Mouse (Mus musculus): Measurements from ENCODE around the gene Dusp3. TPM values are rescaled to one million over a fixed set of nuclear protein-coding genes. Genes with fewer than 3 reads are reported as not detected.
A peak's percentile ranks its signal among the peaks of the same experiment; 100 is the strongest.

Gene Dusp3
- total RNA-seq (2021), result 100 to 1,000 TPM; 121 to 127 TPM
- long read RNA-seq, full-length matches to known transcripts, result 18 of 74 reads
- long read RNA-seq, partial matches to known transcripts, result 1 of 74 reads
- long read RNA-seq, other reads (novel, unspliced or antisense), result 55 of 74 reads

GRCm38 (mm10) chr11:101986913-101987312, at the start of gene Dusp3:
Gene Dusp3, minus strand, starts transcription at chr11:101987013.
- DNase-seq (ENCODE audit: low spot score in 2 of 2), result no peak

- DNase-seq (ENCODE audit: low spot score in 2 of 2), result no peak
Observed at GRCm38 (mm10) chr11:102036336-102036735, 49.5 kb upstream of the Dusp3 start.

GRCm38 (mm10) chr11:102035456-102035960, 48.7 kb upstream of the Dusp3 start:
- no peak for DNase-seq (ENCODE audit: low spot score in 2 of 2)

- peak; percentile 62 to 65 for DNase-seq (ENCODE audit: low spot score in 2 of 2)
Observed at GRCm38 (mm10) chr11:102034887-102035286, 48.1 kb upstream of the Dusp3 start.

- DNase-seq (ENCODE audit: low spot score in 2 of 2), result no peak
Observed at GRCm38 (mm10) chr11:102033055-102033591, 46.3 kb upstream of the Dusp3 start.

- DNase-seq (ENCODE audit: low spot score in 2 of 2), result no peak
Observed at GRCm38 (mm10) chr11:102031149-102031548, 44.3 kb upstream of the Dusp3 start.

GRCm38 (mm10) chr11:102029966-102030365, 43.2 kb upstream of the Dusp3 start:
- DNase-seq (ENCODE audit: low spot score in 2 of 2), result no peak

GRCm38 (mm10) chr11:102029304-102029703, 42.5 kb upstream of the Dusp3 start:
- no peak for DNase-seq (ENCODE audit: low spot score in 2 of 2)

- DNase-seq (ENCODE audit: low spot score in 2 of 2), result no peak
Observed at GRCm38 (mm10) chr11:102028087-102028816, 41.4 kb upstream of the Dusp3 start, which contains the start of gene Mpp3. Gene Mpp3, minus strand, starts transcription at chr11:102028461.

GRCm38 (mm10) chr11:102027361-102028017, 40.7 kb upstream of the Dusp3 start:
- no peak for DNase-seq (ENCODE audit: low spot score in 2 of 2)

GRCm38 (mm10) chr11:102026694-102027360, 40.0 kb upstream of the Dusp3 start:
- peak; percentile 78 to 81 for DNase-seq (ENCODE audit: low spot score in 2 of 2)

GRCm38 (mm10) chr11:102025991-102026660, 39.3 kb upstream of the Dusp3 start:
- DNase-seq (ENCODE audit: low spot score in 2 of 2), result no peak

- no peak for DNase-seq (ENCODE audit: low spot score in 2 of 2)
Observed at GRCm38 (mm10) chr11:102025354-102025753, 38.5 kb upstream of the Dusp3 start.

GRCm38 (mm10) chr11:102024875-102025274, 38.1 kb upstream of the Dusp3 start:
- DNase-seq (ENCODE audit: low spot score in 2 of 2), result no peak

- DNase-seq (ENCODE audit: low spot score in 2 of 2), result no peak
Observed at GRCm38 (mm10) chr11:102024084-102024758, 37.4 kb upstream of the Dusp3 start.

GRCm38 (mm10) chr11:102023406-102023805, 36.6 kb upstream of the Dusp3 start:
- no peak for DNase-seq (ENCODE audit: low spot score in 2 of 2)

GRCm38 (mm10) chr11:102021196-102021595, 34.4 kb upstream of the Dusp3 start:
- DNase-seq (ENCODE audit: low spot score in 2 of 2), result no peak

- no peak for DNase-seq (ENCODE audit: low spot score in 2 of 2)
Observed at GRCm38 (mm10) chr11:102019736-102020135, 32.9 kb upstream of the Dusp3 start.

GRCm38 (mm10) chr11:102016136-102016535, 29.3 kb upstream of the Dusp3 start:
- no peak for DNase-seq (ENCODE audit: low spot score in 2 of 2)

- DNase-seq (ENCODE audit: low spot score in 2 of 2), result no peak
Observed at GRCm38 (mm10) chr11:102015472-102015871, 28.7 kb upstream of the Dusp3 start.

Measured in layer of hippocampus, postnatal 10 days (tissue).